In the genomic region with DNA sequence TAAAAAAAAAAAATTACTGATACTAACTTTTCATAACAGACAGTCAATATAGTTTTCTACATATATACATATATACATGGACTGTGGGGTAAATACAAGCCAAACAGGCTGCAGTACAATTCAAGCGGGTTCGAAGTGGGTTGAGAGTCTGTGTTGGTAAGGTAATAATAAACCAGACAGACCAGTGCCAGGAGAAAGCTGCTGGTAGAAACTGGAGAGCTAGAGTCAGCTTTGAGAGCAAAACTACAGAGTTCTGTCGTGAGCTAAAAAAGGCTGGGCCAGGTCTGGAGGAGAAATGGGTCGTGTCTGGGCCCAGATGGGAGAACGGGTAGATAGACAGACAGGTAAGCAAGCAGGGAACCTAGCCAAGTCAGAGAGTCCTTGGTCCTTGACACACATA, we compare ENCODE assay signal across 24 mouse cellular contexts. TPM values are rescaled to one million over a fixed set of nuclear protein-coding genes. Genes with fewer than 3 reads are reported as not detected.
DNase-seq lines count a peak whose midpoint lies in the region; ATAC-seq and TF ChIP-seq lines count a peak whose summit lies in the region.
"Had no signal": no experiment of that assay in that cellular context is flagged by ENCODE, and none has a peak within 500 bp of the region (broad histone marks: within the 10 kb centered on the region; RNA-seq: fewer than 3 reads in every experiment).

No protein-coding gene starts in this region.

- no peak for TF ChIP-seq EP300 in ES-Bruce4 (IDR thresholded peaks at IDR 0.05; ENCODE audit: insufficient read depth, low read depth, low read length)

- no peaks in the 10 kb centered on the region for H3K9me3 ChIP-seq in kidney, embryonic 15.5 days (replicated peaks)
- no peaks in the 10 kb centered on the region for H3K9me3 ChIP-seq in ES-Bruce4 (replicated peaks; ENCODE audit: control insufficient read depth, insufficient read depth, low read length, poor library complexity, severe bottlenecking)
- H3K9me3 ChIP-seq: G1E had no signal

- no peaks in the 10 kb centered on the region for H3K27me3 ChIP-seq in kidney, adult 2 months (replicated peaks; ENCODE audit: control insufficient read depth, insufficient read depth, low read length)
- H3K27me3 ChIP-seq in kidney, embryonic 15.5 days = no peaks in the 10 kb centered on the region
- no peaks in the 10 kb centered on the region for H3K27me3 ChIP-seq in ES-Bruce4 (ENCODE audit: control insufficient read depth, insufficient read depth, low read length, poor library complexity, severe bottlenecking)
- H3K27me3 ChIP-seq: CH12.LX, Patski had no signal

- no peak for TF ChIP-seq CTCF in kidney, adult 2 months (conservative IDR thresholded peaks at IDR 0.05; ENCODE audit: insufficient read depth, insufficient read length, low read depth, low read length)
- no peak for TF ChIP-seq CTCF in ES-Bruce4 (IDR thresholded peaks at IDR 0.05; ENCODE audit: low read depth, low read length)

- H3K4me3 ChIP-seq in kidney, adult 2 months (ENCODE audit: insufficient read depth, low read depth, low read length) = no peak overlapping the region
- H3K4me3 ChIP-seq in kidney, embryonic 15.5 days (replicated peaks) = no peak overlapping the region
- H3K4me3 ChIP-seq in ES-Bruce4 (ENCODE audit: low read depth, low read length) = no peak overlapping the region

- H3K9ac ChIP-seq in kidney, embryonic 15.5 days = no peak overlapping the region
- H3K9ac ChIP-seq in ES-Bruce4 (ENCODE audit: low read depth, poor library complexity, severe bottlenecking) = no peak overlapping the region

- ATAC-seq in kidney, embryonic 15.5 days (replicated peaks; ENCODE audit: low FRiP score) = no peak
- ATAC-seq: activated CD4-positive, CD25-positive, alpha-beta regulatory T cell, adult 4 months; CD4-positive, CD25-positive, alpha-beta regulatory T cell, adult 4 months; Patski had no signal

- no peak overlapping the region for H3K27ac ChIP-seq in kidney, adult 2 months (ENCODE audit: insufficient read depth, low read depth, low read length)
- H3K27ac ChIP-seq in kidney, embryonic 15.5 days = no peak overlapping the region
- H3K27ac ChIP-seq in ES-Bruce4 (ENCODE audit: insufficient read depth, low read length) = peak overlapping the region; percentile 19; the same call in 1 of the 2 replicates

- H3K4me1 ChIP-seq in kidney, adult 2 months (ENCODE audit: control insufficient read depth, insufficient read depth, low read length) = no peaks in the 10 kb centered on the region; the same call in 1 of the 2 replicates
- H3K4me1 ChIP-seq in kidney, embryonic 15.5 days = no peaks in the 10 kb centered on the region
- peaks cover 8% of the 10 kb centered on the region for H3K4me1 ChIP-seq in ES-Bruce4 (ENCODE audit: control insufficient read depth, insufficient read depth, low read length)

- 43% methylated on average over 5 of the region's 5 CpGs for WGBS in kidney, adult 2 months
- WGBS in kidney, embryonic 15.5 days = 82% methylated on average over 5 of the region's 5 CpGs

- DNase-seq in kidney, adult 2 months = peak; percentile 67
- peak; percentile 15 to 52 for DNase-seq in kidney, adult 8-10 months
- DNase-seq in kidney, postnatal 4 days = no peak
- DNase-seq in kidney, adult 9 months = peak; percentile 53
- DNase-seq in kidney, adult 11 months = no peak
- DNase-seq in cerebellum, postnatal 36 days = no peak
- DNase-seq: adrenal gland, adult 2 months; adrenal gland, adult 8-10 months; adrenal gland, postnatal 10 days; adrenal gland, postnatal 14 days; adrenal gland, postnatal 25 days; adrenal gland, postnatal 36 days; B cell, adult 2 months; cerebellum, adult 11 months; cerebellum, adult 11-12 months; cerebellum, adult 18-20 months had no signal

- H3K36me3 ChIP-seq in kidney, adult 2 months (ENCODE audit: control insufficient read depth, insufficient read depth, low read length) = no peaks in the 10 kb centered on the region
- H3K36me3 ChIP-seq in kidney, embryonic 15.5 days = no peaks in the 10 kb centered on the region
- no peaks in the 10 kb centered on the region for H3K36me3 ChIP-seq in ES-Bruce4 (ENCODE audit: control insufficient read depth, insufficient read depth, low read length, poor library complexity, severe bottlenecking)
- H3K36me3 ChIP-seq: G1E had no signal

- H3K4me2 ChIP-seq in kidney, embryonic 15.5 days = no peak overlapping the region

- no peak for TF ChIP-seq POLR2A in kidney, adult 2 months (IDR thresholded peaks at IDR 0.05; ENCODE audit: low read depth, low read length)
- TF ChIP-seq POLR2A in ES-Bruce4 (IDR thresholded peaks at IDR 0.05; ENCODE audit: insufficient read depth, low read length) = no peak

RNA-seq across cellular contexts. Expression of gene B3gnt7, which starts 18.5 kb away (rescaled TPM):
- polyA plus RNA-seq in kidney, adult 2 months (2012; rRNA removed) = 9.6 and 10.8 TPM in 2 replicates
- 7.5 and 7.8 TPM in 2 replicates for polyA plus RNA-seq in kidney, embryonic 15.5 days (2015; fragmentation: Nextera tagmentation; extraction: Ambion mirVana)
- polyA plus RNA-seq in ES-Bruce4 (2011; ENCODE audit: insufficient read depth, insufficient read length, low read depth, missing spikeins) = 54.9 and 55.3 TPM in 2 replicates
- polyA plus RNA-seq: C2C12; CD4-positive, CD25-positive, alpha-beta regulatory T cell, adult 4 months; G1E had no signal

Comparison
In these comparisons a context has a peak if more than half of its experiments do, and no peak if none do; other contexts are left out.
1. DNase-seq: peak in kidney, adult 2 months (single experiment), kidney, adult 8-10 months (2 of 2) and kidney, adult 9 months (single experiment); none in kidney, postnatal 4 days (0 of 2), kidney, adult 11 months (single experiment) and cerebellum, postnatal 36 days (0 of 2).